Mouse (Mus musculus): Measurements from ENCODE around the gene Mb.

DNA sequence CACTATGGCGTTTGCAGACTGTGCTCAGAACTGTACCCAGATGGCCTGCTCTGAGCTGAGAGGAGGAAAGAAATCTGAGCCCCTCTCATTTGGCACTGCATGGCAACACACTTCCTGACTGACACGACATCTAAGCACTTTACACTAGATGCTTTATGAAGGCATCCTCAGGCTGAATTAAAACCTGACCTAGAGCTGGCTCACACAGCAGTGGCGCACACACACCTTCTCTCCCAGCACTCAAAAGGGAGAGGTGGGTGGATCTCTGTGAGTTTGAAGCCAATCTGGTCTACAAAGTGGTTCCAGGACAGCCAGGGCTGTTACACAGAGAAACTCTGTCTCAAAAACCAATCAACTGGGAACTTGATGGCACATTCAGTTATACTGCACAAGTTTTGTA is 49.3 kb upstream of the Mb start:
- TF ChIP-seq POLR2A (IDR thresholded peaks at IDR 0.05; ENCODE audit: insufficient read depth, low read depth, low read length) = no peak
- TF ChIP-seq CTCF (IDR thresholded peaks at IDR 0.05) = no peak

Measured in heart, adult 2 months (tissue).